Mouse (Mus musculus) ES-E14 (cell line): Measurements from ENCODE around the gene Sgip1. TPM values are rescaled to one million over a fixed set of nuclear protein-coding genes. Genes with fewer than 3 reads are reported as not detected.

Source experiments
- DNase-seq: peaks from one replicate; pipeline ENCODE4 v3.0.0-alpha.2; 2013; ENCODE audit warnings: low read depth, low spot score
- H3K27ac ChIP-seq: 2 replicates; pipeline ENCODE4 v1.5.1; 2012; ENCODE audit warnings: low read depth, mild to moderate bottlenecking, low read length, moderate library complexity, mixed read lengths; ENCODE audit not compliant: poor library complexity, insufficient read depth, severe bottlenecking
- H3K36me3 ChIP-seq: 2 replicates; pipeline ENCODE4 v1.6.1; 2012; ENCODE audit warnings: mild to moderate bottlenecking, low read length, moderate library complexity, mixed read lengths; ENCODE audit not compliant: control insufficient read depth, poor library complexity, insufficient read depth, severe bottlenecking
- H3K4me1 ChIP-seq, 2 experiments: fragments of 150-350 bp in 1 of 2; sonication (generic) in 1 of 2; 2 replicates each; pipeline ENCODE4 v1.6.1; 2012; ENCODE audit warnings: low read length in 2 of 2, mild to moderate bottlenecking in 1 of 2, mixed read lengths in 1 of 2; ENCODE audit not compliant: control insufficient read depth in 2 of 2, insufficient read depth in 2 of 2, poor library complexity in 1 of 2
- H3K4me3 ChIP-seq, 2 experiments: fragments of 150-350 bp in 1 of 2; sonication (generic) in 1 of 2; 2 replicates each; pipeline ENCODE4 v1.5.1; 2012; ENCODE audit warnings: low read length in 2 of 2, low read depth in 1 of 2, mild to moderate bottlenecking in 1 of 2, mixed read lengths in 1 of 2; ENCODE audit not compliant: insufficient read depth in 1 of 2, poor library complexity in 1 of 2, severe bottlenecking in 1 of 2
- H3K9ac ChIP-seq: 2 replicates; pipeline ENCODE4 v1.6.1; 2012; ENCODE audit warnings: low read depth, mild to moderate bottlenecking, low read length, mixed read lengths; ENCODE audit not compliant: poor library complexity, insufficient read depth, severe bottlenecking
- H3K9me3 ChIP-seq: fragments of 150-350 bp; sonication (generic); 2 replicates; pipeline ENCODE4 v1.6.1; 2012; ENCODE audit warnings: low read depth, mild to moderate bottlenecking, low read length; ENCODE audit not compliant: control insufficient read depth, insufficient read depth
- CHD2 ChIP-seq: IDR thresholded peaks from 2 replicates; pipeline ENCODE4 v1.6.1; 2014; ENCODE audit warnings: mild to moderate bottlenecking, low read depth, low read length, inconsistent platforms
- HCFC1 ChIP-seq: IDR thresholded peaks from 2 replicates; pipeline ENCODE4 v1.6.1; 2012; ENCODE audit warnings: low read length, inconsistent platforms, borderline replicate concordance; ENCODE audit not compliant: insufficient read depth
- MAFK ChIP-seq: IDR thresholded peaks from 2 replicates; pipeline ENCODE4 v1.6.1; 2014; ENCODE audit warnings: mild to moderate bottlenecking, low read depth, low read length, inconsistent platforms; ENCODE audit not compliant: insufficient read depth
- ZC3H11A ChIP-seq: IDR thresholded peaks from 2 replicates; pipeline ENCODE4 v1.6.1; 2012; ENCODE audit warnings: low read depth, mild to moderate bottlenecking, inconsistent platforms, low read length, borderline replicate concordance
- ZNF384 ChIP-seq: IDR thresholded peaks from 2 replicates; pipeline ENCODE4 v1.6.1; 2012; ENCODE audit warnings: low read depth, low read length, inconsistent platforms
- in situ Hi-C, 2 experiments: fragments of 600-800 bp; cut with MboI; formaldehyde crosslinking; loops; one replicate each; pipeline ENCODE4 v1.15.1; 2025; ENCODE audit warnings: low sequenced_read_pairs in 2 of 2, inconsistent platforms in 1 of 2; ENCODE audit not compliant: unreplicated experiment in 2 of 2
- total RNA-seq: library from RNA; depleted of rRNA; stranded (reverse); fragments of 300-350 nt; gene quantifications from 2 replicates; pipeline ENCODE4 v1.2.3, GENCODE M21; 2012

The Sgip1 gene
- total RNA-seq, 1 experiment = 0.62 TPM

DNA sequence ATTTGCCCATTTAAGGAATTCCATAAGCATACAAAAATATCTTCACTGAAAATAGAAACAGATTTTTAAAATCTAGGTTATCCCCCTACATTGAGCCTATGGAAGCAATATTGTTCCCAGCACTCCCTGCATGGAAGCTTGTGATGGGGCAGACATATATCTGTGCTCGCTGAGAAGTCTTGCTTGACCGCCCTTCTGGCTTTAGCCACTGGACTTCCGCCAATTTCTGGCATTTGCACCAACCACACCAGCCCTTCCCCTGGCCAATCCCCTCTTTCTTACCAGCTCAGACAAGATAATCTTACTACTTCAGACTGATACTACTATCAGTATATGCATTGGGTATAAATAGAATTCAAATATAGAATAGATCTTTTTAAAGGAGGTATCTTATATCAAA lies 172.1 kb downstream of the Sgip1 start:
- H3K27ac ChIP-seq = no peak overlapping the region
- H3K4me3 ChIP-seq = no peak overlapping the region
- no peaks in the 10 kb centered on the region for H3K9me3 ChIP-seq
- H3K9ac ChIP-seq = no peak overlapping the region
- peaks cover 0 to under 1% of the 10 kb centered on the region in 2 experiments; a peak in 1 of 4 replicates for H3K4me1 ChIP-seq
- no peak for DNase-seq
- in situ Hi-C loops = no loop called here
- TF ChIP-seq ZNF384 (no peak), ZC3H11A (no peak), MAFK (no peak), HCFC1 (no peak), CHD2 (no peak)
- H3K36me3 ChIP-seq = no peaks in the 10 kb centered on the region

DNA sequence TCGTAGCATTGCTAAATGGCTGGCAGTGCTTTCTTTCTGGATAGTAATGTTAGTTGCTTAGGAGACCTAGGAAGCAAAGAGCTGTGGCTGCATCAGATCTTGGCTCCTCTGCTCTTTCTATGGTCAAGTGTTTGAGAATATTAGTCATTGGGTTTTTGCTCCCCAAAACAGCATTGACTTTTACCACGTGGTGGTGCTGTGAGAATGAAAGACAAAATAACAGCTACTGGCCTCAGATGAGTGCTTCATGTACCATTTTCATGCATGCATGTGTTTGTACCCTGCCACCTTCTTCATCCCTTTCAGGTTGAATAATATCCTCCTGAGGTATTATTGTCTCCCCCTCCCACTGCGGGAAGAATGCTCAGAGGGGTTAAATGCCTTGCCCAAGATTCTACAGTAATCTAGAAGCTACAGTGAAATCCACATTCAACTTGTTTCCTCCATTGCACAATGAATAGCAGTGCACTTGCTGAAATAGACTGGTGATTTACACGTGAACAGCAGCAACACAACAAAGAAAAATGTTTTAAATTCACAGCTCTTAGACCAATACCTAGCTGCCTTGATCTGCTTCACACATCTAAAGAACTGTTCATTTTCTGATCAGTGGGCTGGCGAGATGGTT lies 172.7 kb downstream of the Sgip1 start:
- no peak overlapping the region for H3K4me3 ChIP-seq
- in situ Hi-C loops = no loop called here
- DNase-seq = no peak
- H3K27ac ChIP-seq = no peak overlapping the region
- no peaks in the 10 kb centered on the region for H3K36me3 ChIP-seq
- peaks cover 0 to 2% of the 10 kb centered on the region in 2 experiments; a peak in 1 of 4 replicates for H3K4me1 ChIP-seq
- TF ChIP-seq HCFC1 = no peak
- no peak for TF ChIP-seq CHD2
- no peak for TF ChIP-seq ZNF384
- TF ChIP-seq MAFK = no peak
- no peak for TF ChIP-seq ZC3H11A
- H3K9me3 ChIP-seq = no peaks in the 10 kb centered on the region
- no peak overlapping the region for H3K9ac ChIP-seq

DNA sequence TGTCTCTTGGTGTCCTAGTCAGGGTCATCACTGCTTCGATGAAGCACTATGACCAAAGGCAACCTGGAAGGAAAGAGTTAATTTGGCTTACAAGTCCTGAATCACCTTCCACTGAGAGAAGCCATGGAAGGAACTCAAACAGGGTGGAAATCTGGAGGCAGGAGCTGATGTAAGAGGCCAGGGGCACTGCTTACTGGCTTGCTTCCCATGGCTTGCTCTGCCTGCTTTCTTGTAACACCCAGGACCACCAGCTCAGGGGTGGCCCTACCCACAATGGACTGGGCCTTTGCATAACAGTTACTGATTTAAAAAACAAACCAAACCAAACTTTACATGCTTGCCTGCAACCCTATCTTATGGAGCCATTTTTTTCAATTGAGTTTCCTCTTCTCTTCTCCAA lies 177.1 kb downstream of the Sgip1 start:
- no peak for TF ChIP-seq HCFC1
- no peak for TF ChIP-seq CHD2
- no peak for TF ChIP-seq ZC3H11A
- TF ChIP-seq ZNF384 = no peak
- TF ChIP-seq MAFK = no peak
- Histone ChIP-seq H3K27ac (no peak overlapping the region), H3K4me1 (peaks cover 0 to 2% of the 10 kb centered on the region in 2 experiments; a peak in 1 of 4 replicates), H3K9me3 (no peaks in the 10 kb centered on the region), H3K4me3 (no peak overlapping the region), H3K36me3 (no peaks in the 10 kb centered on the region), H3K9ac (no peak overlapping the region)
- DNase-seq = no peak
- in situ Hi-C loops = no loop called here

DNA sequence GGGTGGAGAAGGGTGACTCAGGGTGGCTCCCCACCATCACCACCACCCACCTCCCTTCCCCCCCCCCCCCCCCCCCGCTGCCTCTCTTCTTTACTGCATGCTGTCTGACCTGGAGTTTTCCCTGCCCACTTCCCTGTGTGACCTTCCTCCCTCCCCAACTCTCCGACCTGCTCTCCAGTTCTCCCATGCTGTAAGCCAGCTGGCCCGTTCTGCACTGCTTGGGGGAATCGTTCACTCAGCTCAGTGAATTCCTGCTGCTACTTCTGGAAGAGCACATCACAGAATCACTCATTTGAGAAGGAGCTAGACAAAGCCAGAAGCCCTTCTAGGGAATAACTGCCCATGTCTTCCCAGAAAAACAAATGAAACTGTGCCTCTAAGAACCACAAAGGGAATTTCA lies 188.4 kb downstream of the Sgip1 start:
- TF ChIP-seq MAFK (no peak), CHD2 (no peak)
- Histone ChIP-seq H3K9ac (no peak overlapping the region), H3K36me3 (no peaks in the 10 kb centered on the region), H3K9me3 (no peaks in the 10 kb centered on the region), H3K4me1 (no peaks in the 10 kb centered on the region), H3K27ac (no peak overlapping the region), H3K4me3 (no peak overlapping the region)
- in situ Hi-C loops = no loop called here
- no peak for DNase-seq

DNA sequence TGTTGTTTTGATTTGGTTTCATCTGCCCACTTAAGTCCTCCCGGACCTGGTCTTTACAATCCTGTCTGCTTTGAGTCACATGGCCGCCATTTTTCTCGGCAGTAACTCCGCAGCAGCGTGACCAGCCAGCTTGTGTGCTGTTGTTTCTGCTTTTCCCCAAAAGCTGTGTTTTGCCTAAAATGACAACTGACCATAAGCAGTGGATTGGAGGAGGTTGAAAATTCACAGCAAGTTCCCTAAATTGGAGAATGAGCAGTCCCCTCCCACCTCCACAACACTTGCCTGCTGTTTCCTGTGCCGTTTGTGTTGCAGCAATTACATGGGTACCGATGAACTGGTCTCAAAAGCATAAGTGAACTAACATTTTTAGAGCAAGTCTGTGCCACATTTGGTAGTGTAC lies 189.6 kb downstream of the Sgip1 start:
- no peak overlapping the region for H3K4me3 ChIP-seq
- no peak overlapping the region for H3K9ac ChIP-seq
- DNase-seq = no peak
- H3K4me1 ChIP-seq = no peaks in the 10 kb centered on the region
- no peaks in the 10 kb centered on the region for H3K9me3 ChIP-seq
- H3K36me3 ChIP-seq = no peaks in the 10 kb centered on the region
- in situ Hi-C loops = no loop called here
- TF ChIP-seq ZNF384 = no peak
- TF ChIP-seq ZC3H11A = no peak
- TF ChIP-seq HCFC1 = no peak
- TF ChIP-seq CHD2 = no peak
- no peak for TF ChIP-seq MAFK
- H3K27ac ChIP-seq = no peak overlapping the region
